Mouse (Mus musculus) urinary bladder, postnatal 0 days (tissue): ENCODE results near the gene Rdh12. TPM values are rescaled to one million over a fixed set of nuclear protein-coding genes. Genes with fewer than 3 reads are reported as not detected.

Experiments used
- polyA plus RNA-seq: library from polyadenylated mRNA; unstranded; fragments of >200 nt; fragmentation: Nextera tagmentation; extraction: Ambion mirVana; gene quantifications from 2 replicates; pipeline ENCODE4 v1.2.1, GENCODE M21; 2015

Gene Rdh12
- 3.1 and 3.7 TPM in 2 replicates for polyA plus RNA-seq

DNA sequence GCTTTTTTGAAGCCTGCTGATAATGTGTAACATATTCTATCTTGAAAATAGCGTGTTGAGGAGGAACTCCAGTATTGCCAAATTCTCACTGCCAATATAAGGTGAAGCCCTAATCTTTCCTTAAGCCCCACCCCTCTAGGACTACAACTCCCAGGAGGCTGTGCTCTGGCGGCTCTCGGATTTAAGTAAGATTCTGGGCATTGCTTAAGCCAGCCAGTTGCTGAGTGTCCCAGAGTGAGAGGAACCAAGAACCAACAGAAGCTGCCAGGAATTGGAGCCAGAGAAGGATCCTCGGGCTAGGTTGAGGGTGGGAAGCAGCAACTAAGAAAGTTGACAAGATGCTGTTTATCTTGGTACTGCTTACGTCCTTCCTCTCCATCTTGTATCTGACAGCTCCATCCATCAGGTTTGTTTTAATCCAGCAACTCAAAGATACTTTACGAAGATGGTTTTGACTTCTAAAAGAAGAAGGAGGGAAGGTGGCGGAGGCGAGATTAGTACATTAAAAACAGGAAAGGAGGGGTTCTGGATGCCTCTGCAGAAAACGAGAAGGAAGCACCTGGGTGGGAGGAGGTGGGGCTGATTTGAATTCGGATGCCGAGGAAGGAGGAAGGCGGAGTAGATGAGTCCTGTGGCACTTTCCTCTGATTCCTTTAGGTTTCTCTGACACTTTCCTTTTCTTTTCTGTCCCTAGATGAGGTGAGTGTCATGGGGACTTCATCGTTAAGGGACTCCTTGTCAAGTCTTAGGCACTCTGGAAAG, at the start of gene Rdh12:
Gene Rdh12, plus strand, starts transcription at position 212 of the 762 bp plus-strand sequence.

DNA sequence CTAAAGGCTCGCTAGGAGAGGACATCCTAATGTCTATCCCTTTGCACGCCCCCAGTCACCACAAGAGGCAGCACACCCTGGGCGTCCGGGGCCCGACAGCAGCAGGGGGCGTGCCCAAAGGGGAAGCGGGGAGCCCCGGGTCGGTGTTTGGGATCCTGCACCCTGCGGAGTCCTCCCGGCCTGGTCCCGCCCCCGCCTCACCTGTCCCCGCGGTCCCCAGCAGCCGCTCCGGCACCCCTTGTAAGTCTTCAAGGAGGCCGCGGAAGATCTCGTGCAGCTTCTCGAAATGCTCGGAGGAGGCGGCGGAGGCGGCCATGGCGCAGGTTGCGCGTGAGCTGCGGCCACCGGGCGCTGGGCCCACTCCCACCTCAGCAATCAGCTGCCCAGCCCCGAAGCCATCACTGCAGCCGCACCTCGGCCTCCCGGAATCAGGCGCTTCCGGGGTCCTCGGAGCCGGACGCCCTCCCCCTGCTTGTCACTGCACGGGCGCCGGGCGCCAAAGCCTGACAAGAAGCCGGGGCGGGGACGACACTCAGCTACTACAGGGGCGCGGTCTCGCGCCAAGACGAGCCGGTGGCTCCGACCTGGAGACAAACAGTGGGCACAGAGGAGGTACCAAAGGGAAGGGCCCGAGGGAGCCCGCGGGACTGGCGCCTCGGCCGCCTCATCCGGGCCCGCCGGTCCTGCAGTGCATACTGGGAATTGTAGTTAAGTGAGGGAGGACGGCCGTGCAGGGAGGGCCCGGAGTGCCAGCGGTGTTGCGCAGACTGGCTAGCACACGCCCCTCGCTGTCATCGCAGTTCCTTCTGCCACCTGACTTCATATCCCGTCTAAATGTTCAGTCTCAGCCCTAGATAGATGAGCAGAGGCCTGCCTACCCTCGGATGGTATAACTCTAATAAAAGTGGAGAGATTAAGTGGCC, 36.4 kb upstream of the Rdh12 start, which contains the start of gene Vti1b:
Gene Vti1b, minus strand, starts transcription at position 649 of the 923 bp plus-strand sequence.

DNA sequence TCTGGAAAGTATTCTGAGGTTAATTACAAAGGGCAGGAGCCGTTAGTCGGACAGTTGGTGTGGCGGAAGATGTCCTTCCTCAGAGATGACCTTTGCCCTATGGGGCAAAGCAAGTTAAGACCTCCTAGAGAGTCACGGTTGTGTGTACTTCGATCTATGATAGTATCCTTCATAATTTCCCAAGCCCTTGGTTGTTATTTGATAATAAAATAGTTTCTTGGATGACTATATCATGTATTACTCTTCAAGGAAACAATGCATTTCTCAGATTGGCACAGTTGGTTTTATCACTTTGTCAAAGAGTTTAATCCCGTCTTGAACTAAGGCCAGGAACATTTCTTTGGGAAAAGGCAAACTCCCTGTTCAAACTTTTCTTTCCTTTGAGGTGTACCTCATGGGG, 16.5 kb upstream of the Rdh12 start, which contains the start of gene Rdh11:
Gene Rdh11, minus strand, starts transcription at position 101 of the 400 bp plus-strand sequence.

Other genes starting within 250 kb of the Rdh12 start
- gene Tmem229b, start 201.3 kb upstream of the Rdh12 start, polyA plus RNA-seq, result 2.4 and 2.8 TPM in 2 replicates
- gene Plekhh1, start 179.8 kb upstream of the Rdh12 start, polyA plus RNA-seq, result 7.8 and 8.6 TPM in 2 replicates
- 39.5 and 44.8 TPM in 2 replicates for gene Pigh, start 119.3 kb upstream of the Rdh12 start, polyA plus RNA-seq
- gene Arg2, start 78.1 kb upstream of the Rdh12 start, polyA plus RNA-seq, result 18.0 and 18.6 TPM in 2 replicates
- gene Vti1b, start 36.2 kb upstream of the Rdh12 start, polyA plus RNA-seq, result 94.2 and 102 TPM in 2 replicates
- 15.4 and 22.0 TPM in 2 replicates for gene Rdh11, start 16.6 kb upstream of the Rdh12 start, polyA plus RNA-seq
- gene Zfyve26, start 87.4 kb downstream of the Rdh12 start, polyA plus RNA-seq, result 7.7 and 9.4 TPM in 2 replicates
- 3.0 and 3.3 TPM in 2 replicates for gene Rad51b, start 88.4 kb downstream of the Rdh12 start, polyA plus RNA-seq